Mouse (Mus musculus): ENCODE data around the gene Fam178b.

DNA sequence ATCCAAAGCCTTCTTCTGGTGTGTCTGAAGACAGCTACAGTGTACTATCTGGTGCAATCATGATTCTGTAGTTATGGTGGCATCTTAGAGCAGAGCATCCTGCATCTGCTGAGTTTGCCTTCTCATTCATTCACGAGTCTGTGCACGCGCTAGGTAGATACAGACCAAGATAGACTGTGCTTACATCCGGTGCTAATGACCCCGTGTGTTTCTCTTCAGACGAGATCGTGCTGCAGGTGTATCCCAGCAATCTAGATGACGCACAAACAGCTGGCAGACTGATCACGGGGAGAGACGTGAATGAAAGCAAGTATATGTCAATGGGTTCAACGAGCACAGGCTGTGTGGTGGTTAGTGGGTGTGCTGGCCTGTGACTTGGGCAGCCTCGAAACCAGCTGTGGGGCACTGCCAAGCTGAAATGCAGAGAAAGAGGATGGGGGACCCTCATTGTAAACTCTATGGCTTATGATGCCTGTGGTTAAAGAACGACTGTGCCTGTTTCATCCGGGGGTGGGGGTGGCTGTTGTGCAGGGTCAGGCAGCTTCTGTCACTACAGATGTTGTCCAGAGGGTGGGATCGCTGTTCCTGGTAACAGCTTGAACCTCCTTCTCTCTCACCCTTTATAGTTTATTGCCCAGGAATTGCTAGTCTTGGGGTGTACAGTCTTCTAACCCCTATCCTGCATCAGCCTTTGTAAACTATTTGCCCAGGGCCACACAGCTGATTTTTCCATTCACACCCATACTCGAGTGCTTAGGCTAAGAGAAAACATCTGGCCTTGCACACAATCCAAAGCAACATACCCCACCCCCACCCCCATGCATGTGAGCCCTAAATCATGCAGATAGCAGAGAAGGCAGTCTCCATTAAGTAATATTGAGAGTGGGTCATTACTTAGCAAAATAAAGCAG is 40.4 kb upstream of the Fam178b start:
- TF ChIP-seq CTCF (IDR thresholded peaks at IDR 0.05; ENCODE audit: control insufficient read depth, insufficient read depth, insufficient read length) = no peak
- TF ChIP-seq USF1 (IDR thresholded peaks at IDR 0.05; ENCODE audit: low read depth) = no peak

Measured in C2C12 (cell line).